Mouse (Mus musculus) skeletal muscle tissue, adult 2 months (tissue): Measurements from ENCODE around the gene Galnt10.

Source experiments
- DNase-seq: peaks from one replicate; pipeline ENCODE4 v3.0.0-alpha.2; 2012; ENCODE audit warnings: low read depth, low spot score

The Galnt10 gene

DNA sequence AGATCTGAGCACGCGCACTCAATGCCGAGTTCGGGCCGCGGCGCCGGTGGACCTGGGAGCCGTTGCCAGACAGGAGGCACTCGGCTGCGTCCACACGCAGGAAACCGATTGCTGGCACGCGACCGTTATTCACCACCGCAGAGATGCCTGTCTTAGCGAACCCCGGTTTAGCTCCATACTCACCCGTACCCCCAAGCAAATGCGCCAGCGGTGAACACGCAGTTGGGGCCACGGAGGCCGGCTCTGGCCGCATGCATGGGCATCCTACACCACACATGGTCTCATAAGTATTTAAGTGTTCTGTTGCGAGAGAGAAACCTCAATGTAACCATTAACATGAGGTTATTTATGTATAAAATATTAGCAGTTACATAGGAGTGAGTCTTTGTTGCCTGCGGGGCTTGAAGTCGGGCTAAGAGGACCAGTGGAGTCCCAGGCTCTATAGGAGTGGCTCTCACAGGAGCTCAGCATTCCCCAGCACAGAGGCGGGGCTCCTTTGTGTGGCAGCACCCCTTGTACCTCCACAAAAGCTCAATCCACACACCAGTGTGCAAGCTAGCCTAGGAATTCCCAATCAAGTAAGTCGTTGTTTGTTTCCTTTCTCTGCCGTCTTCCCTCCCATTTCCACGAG lies 182.8 kb downstream of the Galnt10 start:
- DNase-seq = no peak

DNA sequence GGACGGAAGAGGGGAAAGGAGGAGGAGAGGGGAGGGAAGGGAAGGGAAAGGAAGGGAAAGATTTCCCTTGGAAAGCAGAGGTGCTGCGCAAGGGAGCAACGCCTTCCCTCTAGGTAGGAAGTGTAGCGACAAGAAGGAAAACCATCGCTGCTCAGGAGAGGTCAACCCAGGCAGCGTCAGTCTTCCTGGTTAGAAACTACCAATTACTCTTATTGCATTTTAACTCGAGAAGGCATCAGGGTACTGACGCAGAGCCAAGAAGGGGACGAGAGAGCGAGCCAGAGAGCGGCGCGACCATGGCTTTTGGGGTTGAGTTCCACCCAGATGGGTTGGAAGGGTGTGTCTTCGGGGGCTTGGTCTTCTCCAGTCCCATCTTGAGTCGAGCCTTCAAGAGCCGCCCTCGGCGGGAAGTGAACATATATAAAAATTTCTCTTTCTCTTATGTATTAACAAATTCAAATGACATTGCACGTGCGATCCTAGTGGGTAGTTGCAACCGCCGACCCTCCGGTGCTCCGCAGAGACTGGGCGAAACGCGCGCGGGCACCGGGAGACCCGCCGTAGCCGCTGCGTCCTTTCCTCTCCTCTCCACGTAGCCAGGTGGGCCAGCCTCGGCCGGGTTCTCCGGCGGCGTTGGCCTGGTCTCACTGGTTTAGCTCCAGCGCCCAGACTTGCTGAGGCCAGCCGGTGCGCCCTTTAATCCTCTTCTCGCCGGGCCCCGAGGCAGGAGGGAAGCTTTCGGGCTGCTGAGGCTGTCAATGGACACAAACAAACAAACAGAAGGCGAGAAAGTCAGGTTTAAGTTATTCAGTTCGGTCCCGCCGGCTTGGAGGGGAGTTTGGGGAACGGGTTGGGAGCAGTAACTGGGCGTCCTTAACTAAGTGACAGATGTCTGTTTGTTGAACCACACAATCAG lies 184.0 kb downstream of the Galnt10 start:
- no peak for DNase-seq

DNA sequence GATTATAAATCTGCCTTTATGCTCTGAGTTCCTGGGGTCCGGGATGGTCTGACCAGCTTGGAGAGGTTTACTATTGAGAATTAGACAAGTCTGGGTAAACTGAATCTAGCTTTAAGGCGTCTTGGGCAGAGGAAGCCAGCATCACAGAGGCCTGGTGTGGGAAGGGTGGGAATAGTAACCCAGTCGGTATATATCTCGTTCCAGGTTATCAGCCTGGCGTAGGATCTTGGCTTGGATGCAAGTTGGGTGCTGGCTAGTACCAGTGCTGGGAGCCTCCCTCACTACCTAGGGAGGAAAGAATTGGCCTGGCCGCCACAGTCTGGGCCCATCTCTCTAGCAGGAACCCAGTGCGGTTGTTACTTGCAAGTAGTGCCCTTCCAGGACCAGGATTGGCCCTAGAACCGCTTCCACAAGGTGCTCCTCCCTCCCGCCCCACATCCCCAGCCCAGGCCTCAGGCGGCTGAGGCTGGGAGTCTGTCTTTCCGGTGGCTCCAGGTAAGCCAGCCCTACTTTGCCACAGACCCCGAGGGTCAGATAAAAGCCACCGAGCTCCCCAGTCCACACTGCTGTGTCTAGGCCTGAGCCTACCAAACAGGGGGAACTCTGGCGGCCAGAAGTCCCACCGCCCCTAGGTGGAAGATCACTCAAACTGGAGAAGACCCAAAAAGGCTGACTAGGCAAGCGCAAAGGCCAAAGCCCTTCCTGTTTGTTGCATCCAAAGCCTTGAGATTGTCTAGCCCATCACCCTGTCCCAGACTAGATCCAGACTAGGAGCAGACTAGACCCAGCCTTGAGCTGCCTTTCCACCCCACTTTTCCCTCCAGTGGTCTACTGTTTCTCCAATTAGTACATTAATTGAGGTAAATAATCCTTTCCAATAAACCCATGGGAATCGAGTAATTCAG lies 184.9 kb downstream of the Galnt10 start:
- no peak for DNase-seq

DNA sequence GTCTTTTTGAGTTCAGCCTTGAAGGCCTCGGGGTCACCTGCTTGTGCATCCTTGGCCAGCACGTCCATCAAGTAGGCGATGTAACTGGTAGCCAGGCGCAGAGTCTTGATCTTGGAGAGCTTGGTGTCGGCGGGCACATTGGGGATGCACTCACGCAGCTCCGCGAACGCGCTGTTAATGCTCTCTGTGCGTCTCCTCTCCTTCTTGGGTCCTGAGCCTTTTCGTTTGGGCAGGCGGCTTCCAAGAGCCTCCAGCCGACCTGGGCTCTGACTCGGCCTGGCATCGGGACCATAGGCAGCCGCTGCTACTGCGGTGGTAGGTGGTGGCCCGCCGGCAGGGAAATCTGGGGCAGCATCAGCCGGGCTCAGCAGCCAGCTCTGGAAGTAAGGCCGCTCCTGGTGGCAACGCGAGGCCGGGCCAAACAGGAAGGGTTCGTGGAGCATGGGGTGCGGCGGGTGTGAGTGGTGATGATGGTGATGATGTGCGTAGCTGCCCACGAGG lies 186.1 kb downstream of the Galnt10 start:
- DNase-seq = no peak

DNA sequence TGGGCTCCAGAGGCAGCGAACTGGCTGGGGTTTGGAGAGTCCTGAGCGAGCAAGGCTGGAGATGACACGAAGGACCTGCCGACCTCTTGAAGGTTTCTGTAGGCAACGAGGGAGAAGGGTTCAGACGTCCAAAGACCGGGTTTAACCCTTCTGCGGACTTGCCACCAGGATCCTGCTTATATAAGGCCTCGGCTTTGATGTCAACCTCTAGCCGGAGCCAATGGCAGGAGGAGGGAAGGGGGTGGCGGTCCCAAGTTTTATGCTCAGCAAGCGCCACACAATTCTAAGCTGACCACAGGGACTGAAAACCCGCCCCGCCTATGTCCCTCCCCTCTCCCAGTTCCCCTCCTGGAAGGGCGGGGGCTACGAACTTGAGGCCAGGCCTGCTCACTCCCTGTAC lies 186.6 kb downstream of the Galnt10 start:
- DNase-seq = no peak

DNA sequence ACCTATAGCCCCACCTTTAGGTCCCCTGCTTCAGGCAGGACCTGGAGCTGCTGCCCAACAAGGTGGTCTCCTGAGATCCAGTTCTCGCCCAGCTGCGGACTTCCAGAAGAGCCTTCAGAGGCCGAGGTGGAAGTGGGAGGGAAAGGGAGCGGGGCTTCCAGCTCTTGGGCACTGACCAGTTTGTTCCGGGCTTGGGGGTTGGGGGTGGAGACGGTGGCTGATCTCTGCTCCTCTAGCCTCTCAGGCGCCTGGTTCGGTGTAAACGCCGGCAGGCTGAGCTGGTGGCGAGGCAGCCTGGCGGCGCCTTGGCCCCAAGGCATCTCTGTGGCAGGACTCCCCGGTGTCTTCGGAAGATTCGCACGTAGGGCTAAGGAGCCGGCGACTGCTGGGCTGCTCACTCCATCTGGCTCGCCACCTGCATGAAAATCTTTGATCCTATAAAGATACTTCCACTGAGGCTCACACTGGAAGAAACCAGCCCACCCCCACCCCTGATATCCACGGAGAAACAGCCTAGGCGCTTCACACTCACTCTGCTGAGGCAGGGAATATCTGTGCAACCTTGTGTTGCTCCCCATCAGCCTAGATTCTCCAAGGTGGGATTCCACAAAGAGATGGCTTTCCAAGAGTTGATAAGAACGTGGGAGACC lies 187.4 kb downstream of the Galnt10 start, which contains the start of gene Hand1:
Gene Hand1, minus strand, starts transcription at position 267 of the 650 bp plus-strand sequence.
- no peak for DNase-seq

DNA sequence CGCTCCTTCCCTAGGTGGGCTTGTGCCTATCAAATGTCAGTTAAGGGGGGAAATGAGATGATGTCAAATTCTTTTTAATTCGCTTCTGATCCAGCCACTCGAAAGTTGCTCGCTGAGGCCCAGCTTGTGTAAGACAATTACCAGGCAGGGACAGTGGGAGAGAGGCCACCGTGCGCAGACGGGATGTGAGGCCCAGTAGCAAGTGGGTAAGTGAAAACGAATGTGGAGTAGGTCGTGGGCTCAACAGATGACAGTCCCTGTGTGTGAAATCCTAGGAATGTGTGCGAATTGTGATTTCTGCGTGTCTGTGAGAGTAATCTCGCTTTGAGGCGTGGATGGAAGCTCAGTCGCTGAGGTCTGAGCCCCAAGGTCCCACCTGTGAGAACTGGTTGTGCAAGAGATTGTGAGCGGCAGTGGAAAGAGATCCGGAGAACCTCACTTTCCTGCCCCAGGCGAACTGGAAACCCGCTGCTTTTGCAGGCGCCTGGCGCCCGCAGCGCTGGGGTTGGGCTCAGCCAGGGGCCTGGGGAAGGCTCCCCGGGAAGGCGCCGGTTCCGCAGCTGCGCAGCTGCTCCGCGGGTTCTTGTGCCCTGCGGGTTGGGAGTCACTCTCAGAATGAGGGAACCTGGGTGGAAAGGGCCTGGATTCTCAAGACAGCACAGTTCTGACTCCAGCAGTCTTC lies 188.2 kb downstream of the Galnt10 start:
- no peak for DNase-seq

DNA sequence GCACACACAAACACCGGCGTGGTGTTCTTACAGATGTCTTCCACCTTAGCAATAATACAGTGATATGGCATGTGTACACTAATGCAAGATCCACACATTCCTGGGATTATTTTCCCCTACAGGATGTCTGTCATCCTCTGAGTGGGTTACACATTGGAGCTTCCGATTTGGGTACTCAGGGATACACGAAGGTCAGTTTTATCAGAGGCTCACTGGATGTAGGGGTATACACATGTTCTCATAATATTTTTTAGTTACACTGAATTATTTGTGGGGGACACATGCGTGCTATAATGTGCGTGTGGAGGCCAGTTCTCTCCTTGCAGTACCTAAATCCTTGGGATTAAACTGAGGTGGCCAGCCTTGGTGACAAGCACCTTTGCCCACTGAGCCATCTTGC lies 188.8 kb downstream of the Galnt10 start:
- DNase-seq = no peak

DNA sequence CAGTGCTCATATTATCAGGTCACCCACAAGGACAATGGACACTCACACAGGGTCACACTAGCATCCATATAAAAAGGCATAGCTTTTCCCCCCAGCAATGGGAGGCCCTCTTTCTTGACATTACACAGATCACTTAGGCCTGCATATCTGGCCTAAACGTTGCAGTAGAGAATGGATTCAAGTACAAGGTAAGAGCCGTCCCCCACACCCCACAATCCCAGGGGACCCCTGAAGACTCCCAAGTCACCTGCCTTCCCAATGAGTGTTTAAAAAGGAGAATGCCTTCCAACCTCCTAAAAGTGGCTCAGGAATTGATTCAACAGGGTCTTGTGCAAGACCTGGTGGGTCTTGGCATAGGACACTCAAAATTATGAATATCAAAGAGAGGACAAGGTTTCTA lies 190.1 kb downstream of the Galnt10 start:
- no peak for DNase-seq

DNA sequence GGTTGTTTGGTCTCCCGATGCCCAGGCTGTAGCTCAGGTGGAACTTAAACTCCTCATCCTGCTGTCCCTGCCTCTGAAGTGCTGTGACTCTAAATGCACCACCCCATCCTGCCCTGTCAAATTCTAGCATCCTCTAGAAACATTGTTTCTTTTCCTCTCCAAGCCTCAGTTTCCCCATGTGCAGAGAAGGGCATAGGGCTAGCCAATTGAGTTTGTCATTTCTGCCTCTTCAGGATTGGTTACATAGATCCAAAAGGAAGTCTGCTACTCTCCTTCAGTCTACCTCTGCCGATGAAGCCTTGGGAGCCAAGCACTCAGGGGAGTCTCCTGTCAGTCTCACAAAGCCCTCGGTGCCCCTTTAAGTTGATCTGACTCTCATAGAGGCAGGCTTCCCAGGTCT lies 190.7 kb downstream of the Galnt10 start:
- no peak for DNase-seq

DNA sequence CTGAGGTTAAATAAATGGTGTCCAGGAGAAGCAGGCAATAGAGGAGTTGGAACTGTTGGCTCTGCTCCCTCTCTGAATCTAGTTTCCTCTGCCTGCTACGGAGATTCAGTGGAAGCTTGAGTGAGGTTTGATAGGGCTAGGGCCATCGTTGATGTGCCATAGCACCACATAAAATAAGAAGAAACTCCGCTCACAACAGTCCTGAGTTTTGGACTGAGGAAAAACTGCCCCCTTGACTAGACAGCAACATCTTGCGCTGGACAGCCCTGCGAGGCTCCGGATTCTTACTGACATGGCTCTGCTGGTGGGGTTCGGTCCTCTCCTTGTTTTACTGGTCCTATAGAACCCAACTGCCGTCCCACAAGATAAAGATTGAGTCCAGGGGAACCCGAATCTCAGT lies 191.2 kb downstream of the Galnt10 start:
- no peak for DNase-seq
